Mouse (Mus musculus) MEL (cell line): ENCODE data around the gene Antxrl. TPM values are rescaled to one million over a fixed set of nuclear protein-coding genes. Genes with fewer than 3 reads are reported as not detected.

Source experiments
- DNase-seq: peaks from one replicate; pipeline ENCODE4 v3.0.0; 2011; ENCODE audit warnings: low read depth, low spot score
- H3K27ac ChIP-seq: 2 replicates; pipeline ENCODE4 v1.5.1; 2012; ENCODE audit warnings: low read depth, mild to moderate bottlenecking, control low read depth, low read length, moderate library complexity; ENCODE audit not compliant: control insufficient read depth
- H3K27me3 ChIP-seq, 2 experiments: fragments of 150-350 bp in 1 of 2; sonication (generic) in 1 of 2; 2 replicates each; pipeline ENCODE4 v1.6.1; 2012; ENCODE audit warnings: low read length in 2 of 2, mild to moderate bottlenecking in 2 of 2, improper control_type of control experiment in 1 of 2, moderate library complexity in 1 of 2; ENCODE audit not compliant: insufficient read depth in 2 of 2, control insufficient read depth in 1 of 2
- H3K36me3 ChIP-seq, 2 experiments: 2 replicates each; pipeline ENCODE4 v1.6.1; 2012 to 2014; ENCODE audit warnings: low read length in 2 of 2, improper control_type of control experiment in 1 of 2, inconsistent platforms in 1 of 2, mild to moderate bottlenecking in 1 of 2; ENCODE audit not compliant: insufficient read depth in 2 of 2, control insufficient read depth in 1 of 2
- H3K4me1 ChIP-seq, 2 experiments: fragments of 150-350 bp in 1 of 2; sonication (generic) in 1 of 2; 2 replicates each; pipeline ENCODE4 v1.6.1; 2012; ENCODE audit warnings: low read length in 2 of 2, improper control_type of control experiment in 1 of 2, mild to moderate bottlenecking in 1 of 2; ENCODE audit not compliant: insufficient read depth in 2 of 2, control insufficient read depth in 1 of 2
- H3K4me3 ChIP-seq, 2 experiments: fragments of 150-350 bp in 1 of 2; sonication (generic) in 1 of 2; 2 replicates each; pipeline ENCODE4 v1.5.1; 2012; ENCODE audit warnings: low read depth in 2 of 2, low read length in 2 of 2, mild to moderate bottlenecking in 2 of 2, moderate library complexity in 2 of 2, control low read depth in 1 of 2, improper control_type of control experiment in 1 of 2; ENCODE audit not compliant: control insufficient read depth in 1 of 2, insufficient read depth in 1 of 2
- H3K79me2 ChIP-seq: 2 replicates; pipeline ENCODE4 v1.6.1; 2012; ENCODE audit warnings: mild to moderate bottlenecking, low read length, moderate library complexity; ENCODE audit not compliant: control insufficient read depth, poor library complexity, insufficient read depth
- H3K9ac ChIP-seq: 2 replicates; pipeline ENCODE4 v1.6.1; 2012; ENCODE audit warnings: low read depth, mild to moderate bottlenecking, control low read depth, low read length, moderate library complexity; ENCODE audit not compliant: control insufficient read depth, poor library complexity, severe bottlenecking
- H3K9me3 ChIP-seq: fragments of 150-350 bp; sonication (generic); replicated peaks from 2 replicates; pipeline ENCODE4 v1.6.1; 2012; ENCODE audit warnings: mild to moderate bottlenecking, low read length, improper control_type of control experiment, moderate library complexity; ENCODE audit not compliant: insufficient read depth
- BHLHE40 ChIP-seq: IDR thresholded peaks from 2 replicates; pipeline ENCODE4 v1.6.1; 2012; ENCODE audit warnings: low read depth, mild to moderate bottlenecking, inconsistent platforms, low read length, improper control_type of control experiment, borderline replicate concordance
- CHD1 ChIP-seq: IDR thresholded peaks from 2 replicates; pipeline ENCODE4 v1.6.1; 2012; ENCODE audit warnings: low read depth, mild to moderate bottlenecking, inconsistent platforms, low read length, improper control_type of control experiment
- CTCF ChIP-seq, 3 experiments: IDR thresholded peaks in 2 of 3; conservative IDR thresholded peaks in 1 of 3; 2 replicates each; pipeline ENCODE4 v1.5.1; 2011 to 2012; ENCODE audit warnings: low read length in 3 of 3, low read depth in 2 of 3, mild to moderate bottlenecking in 2 of 3, improper control_type of control experiment in 1 of 3, inconsistent platforms in 1 of 3, mixed read lengths in 1 of 3, moderate library complexity in 1 of 3; ENCODE audit not compliant: control insufficient read depth in 1 of 3, insufficient read depth in 1 of 3, poor library complexity in 1 of 3, severe bottlenecking in 1 of 3
- E2F4 ChIP-seq: IDR thresholded peaks from 2 replicates; pipeline ENCODE4 v1.6.1; 2011; ENCODE audit warnings: low read depth, low read length, improper control_type of control experiment, borderline replicate concordance
- ELF1 ChIP-seq: IDR thresholded peaks from 2 replicates; pipeline ENCODE4 v1.6.1; 2014; ENCODE audit warnings: low read depth, mild to moderate bottlenecking, inconsistent platforms, low read length, improper control_type of control experiment, moderate library complexity
- EP300 ChIP-seq, 2 experiments: IDR thresholded peaks; 2 replicates each; pipeline ENCODE4 v1.6.1; 2011; ENCODE audit warnings: improper control_type of control experiment in 2 of 2, low read length in 2 of 2, low read depth in 1 of 2, mild to moderate bottlenecking in 1 of 2
- ETS1 ChIP-seq: IDR thresholded peaks from 2 replicates; pipeline ENCODE4 v1.6.1; 2012; ENCODE audit warnings: low read depth, mild to moderate bottlenecking, inconsistent platforms, low read length, improper control_type of control experiment, moderate library complexity
- GABPA ChIP-seq: IDR thresholded peaks from 2 replicates; pipeline ENCODE4 v1.6.1; 2012; ENCODE audit warnings: low read depth, mild to moderate bottlenecking, inconsistent platforms, low read length, improper control_type of control experiment, moderate library complexity
- GATA1 ChIP-seq: IDR thresholded peaks from 2 replicates; pipeline ENCODE4 v1.6.1; 2011; ENCODE audit warnings: low read depth, low read length, improper control_type of control experiment
- JUND ChIP-seq: IDR thresholded peaks from 2 replicates; pipeline ENCODE4 v1.6.1; 2011; ENCODE audit warnings: low read depth, mild to moderate bottlenecking, improper control_type of control experiment, low read length
- KAT2A ChIP-seq: conservative IDR thresholded peaks from 2 replicates; pipeline ENCODE4 v1.6.1; 2012; ENCODE audit warnings: low read depth, low read length, improper control_type of control experiment, inconsistent platforms
- MAFK ChIP-seq: IDR thresholded peaks from 2 replicates; pipeline ENCODE4 v1.6.1; 2011; ENCODE audit warnings: low read depth, mild to moderate bottlenecking, low read length, improper control_type of control experiment, borderline replicate concordance
- MAX ChIP-seq: IDR thresholded peaks from 2 replicates; pipeline ENCODE4 v1.6.1; 2011; ENCODE audit warnings: low read length, improper control_type of control experiment
- MXI1 ChIP-seq: IDR thresholded peaks from 2 replicates; pipeline ENCODE4 v1.6.1; 2011; ENCODE audit warnings: mild to moderate bottlenecking, low read depth, low read length, improper control_type of control experiment
- MYB ChIP-seq: IDR thresholded peaks from 2 replicates; pipeline ENCODE4 v1.6.1; 2011; ENCODE audit warnings: mild to moderate bottlenecking, low read depth, low read length, improper control_type of control experiment
- NELFE ChIP-seq: IDR thresholded peaks from 2 replicates; pipeline ENCODE4 v1.6.1; 2011; ENCODE audit warnings: low read depth, low read length, improper control_type of control experiment
- NRF1 ChIP-seq: IDR thresholded peaks from 2 replicates; pipeline ENCODE4 v1.6.1; 2014; ENCODE audit warnings: low read depth, mild to moderate bottlenecking, inconsistent platforms, low read length, improper control_type of control experiment, moderate library complexity; ENCODE audit not compliant: poor library complexity, insufficient read depth, severe bottlenecking
- POLR2A ChIP-seq, 2 experiments: IDR thresholded peaks; 2 replicates each; pipeline ENCODE4 v1.6.1; 2011 to 2012; ENCODE audit warnings: low read length in 2 of 2, mild to moderate bottlenecking in 2 of 2, control low read depth in 1 of 2, improper control_type of control experiment in 1 of 2, low read depth in 1 of 2, moderate library complexity in 1 of 2; ENCODE audit not compliant: control insufficient read depth in 1 of 2, insufficient read depth in 1 of 2, poor library complexity in 1 of 2
- POLR2AphosphoS2 ChIP-seq: IDR thresholded peaks from 2 replicates; pipeline ENCODE4 v1.6.1; 2011; ENCODE audit warnings: low read length, improper control_type of control experiment
- RCOR1 ChIP-seq: IDR thresholded peaks from 2 replicates; pipeline ENCODE4 v1.6.1; 2012; ENCODE audit warnings: low read depth, mild to moderate bottlenecking, inconsistent platforms, low read length, improper control_type of control experiment
- SIN3A ChIP-seq: IDR thresholded peaks from 2 replicates; pipeline ENCODE4 v1.6.1; 2012; ENCODE audit warnings: low read length, improper control_type of control experiment, inconsistent platforms
- TCF12 ChIP-seq: IDR thresholded peaks from 2 replicates; pipeline ENCODE4 v1.6.1; 2014; ENCODE audit warnings: low read depth, mild to moderate bottlenecking, inconsistent platforms, low read length, improper control_type of control experiment, moderate library complexity
- ZC3H11A ChIP-seq: IDR thresholded peaks from 2 replicates; pipeline ENCODE4 v1.6.1; 2012; ENCODE audit warnings: low read depth, mild to moderate bottlenecking, inconsistent platforms, low read length, improper control_type of control experiment
- ZMIZ1 ChIP-seq: IDR thresholded peaks from 2 replicates; pipeline ENCODE4 v1.6.1; 2012; ENCODE audit warnings: low read depth, mild to moderate bottlenecking, inconsistent platforms, low read length, improper control_type of control experiment, moderate library complexity
- polyA plus RNA-seq, 2 experiments: library from polyadenylated mRNA; stranded (reverse) in 1 of 2; unstranded in 1 of 2; fragments of >175 nt in 1 of 2; fragments of >200 nt in 1 of 2; gene quantifications; 2 replicates each; pipeline versions ENCODE4 v1.2.1 to v1.2.4; 2012; ENCODE audit warnings: low replicate concordance in 2 of 2, low read depth in 1 of 2; ENCODE audit not compliant: insufficient read length in 2 of 2, insufficient read depth in 1 of 2, missing spikeins in 1 of 2
- total RNA-seq: library from RNA; depleted of rRNA; stranded (reverse); fragments of 300-350 nt; gene quantifications from 2 replicates; pipeline ENCODE4 v1.2.3, GENCODE M21; 2012

Antxrl gene
- total and polyA plus RNA-seq, 3 experiments = not detected

- Histone ChIP-seq H3K9me3 (no peaks in the 10 kb centered on the region), H3K9ac (no peak overlapping the region), H3K4me3 (no peak overlapping the region), H3K27me3 (no peaks in the 10 kb centered on the region; a peak in 1 of 4 replicates), H3K36me3 (no peaks in the 10 kb centered on the region), H3K79me2 (no peaks in the 10 kb centered on the region), H3K4me1 (no peaks in the 10 kb centered on the region), H3K27ac (no peak overlapping the region)
- TF ChIP-seq NELFE (no peak), TCF12 (no peak), ETS1 (no peak), MXI1 (no peak), KAT2A (no peak), BHLHE40 (no peak), RCOR1 (no peak), MYB (no peak), ELF1 (no peak), EP300 (IDR thresholded peaks at IDR 0.05; ENCODE audit: low read depth in 1 of 2, low read length in 2 of 2) (no peak), ZMIZ1 (no peak), GABPA (no peak), JUND (no peak), CHD1 (no peak), SIN3A (no peak), MAFK (no peak), POLR2AphosphoS2 (no peak), ZC3H11A (no peak), CTCF (IDR thresholded peaks at IDR 0.05 in 2 of 3, conservative IDR thresholded peaks at IDR 0.05 in 1 of 3; ENCODE audit: control insufficient read depth in 1 of 3, insufficient read depth in 1 of 3, low read depth in 2 of 3, low read length in 3 of 3, poor library complexity in 1 of 3, severe bottlenecking in 1 of 3) (no peak)
- no peak for DNase-seq
Observed at GRCm38 (mm10) chr14:34120016-34120910, 67.8 kb downstream of the Antxrl start.

GRCm38 (mm10) chr14:34120923-34121351 lies 68.4 kb downstream of the Antxrl start:
- Histone ChIP-seq H3K4me3 (no peak overlapping the region), H3K36me3 (no peaks in the 10 kb centered on the region), H3K27me3 (no peaks in the 10 kb centered on the region; a peak in 1 of 4 replicates), H3K79me2 (no peaks in the 10 kb centered on the region), H3K4me1 (no peaks in the 10 kb centered on the region), H3K9ac (no peak overlapping the region), H3K9me3 (no peaks in the 10 kb centered on the region), H3K27ac (no peak overlapping the region)
- TF ChIP-seq MAX = no peak
- TF ChIP-seq MAFK = no peak
- no peak for TF ChIP-seq CTCF (IDR thresholded peaks at IDR 0.05 in 2 of 3, conservative IDR thresholded peaks at IDR 0.05 in 1 of 3; ENCODE audit: control insufficient read depth in 1 of 3, insufficient read depth in 1 of 3, low read depth in 2 of 3, low read length in 3 of 3, poor library complexity in 1 of 3, severe bottlenecking in 1 of 3)
- TF ChIP-seq TCF12 = no peak
- no peak for TF ChIP-seq JUND
- TF ChIP-seq GATA1 = no peak
- TF ChIP-seq POLR2A (IDR thresholded peaks at IDR 0.05; ENCODE audit: control insufficient read depth in 1 of 2, insufficient read depth in 1 of 2, low read depth in 1 of 2, low read length in 2 of 2, poor library complexity in 1 of 2) = no peak
- no peak for TF ChIP-seq NRF1
- TF ChIP-seq E2F4 = no peak
- DNase-seq = no peak
